Mouse (Mus musculus) liver, adult 2 months (tissue): Measurements from ENCODE around the gene Vrk1. TPM values are rescaled to one million over a fixed set of nuclear protein-coding genes. Genes with fewer than 3 reads are reported as not detected.

Experiments used
- DNase-seq: peaks from one replicate; pipeline ENCODE4 v3.0.0-alpha.2; 2011; ENCODE audit warnings: low read depth, low spot score; ENCODE audit errors: extremely low read depth
- H3K27ac ChIP-seq: fragments of 200-500 bp; replicated peaks from 2 replicates; pipeline ENCODE4 v1.5.1; 2012; ENCODE audit warnings: low read depth, mild to moderate bottlenecking, control low read depth, inconsistent platforms, low read length; ENCODE audit not compliant: insufficient read depth
- H3K27me3 ChIP-seq: fragments of 200-500 bp; 2 replicates; pipeline ENCODE4 v1.6.1; 2012; ENCODE audit warnings: mild to moderate bottlenecking, moderate library complexity, low read length, inconsistent platforms; ENCODE audit not compliant: control insufficient read depth, insufficient read depth
- H3K36me3 ChIP-seq: fragments of 200-500 bp; 2 replicates; pipeline ENCODE4 v1.6.1; 2012; ENCODE audit warnings: low read length, inconsistent platforms; ENCODE audit not compliant: control insufficient read depth, insufficient read depth
- H3K4me1 ChIP-seq: fragments of 200-500 bp; 2 replicates; pipeline ENCODE4 v1.6.1; 2011; ENCODE audit warnings: low read length; ENCODE audit not compliant: control insufficient read depth, insufficient read depth
- H3K4me3 ChIP-seq: fragments of 200-500 bp; 2 replicates; pipeline ENCODE4 v1.5.1; 2011; ENCODE audit warnings: low read depth, mild to moderate bottlenecking, control low read depth, low read length, moderate library complexity; ENCODE audit not compliant: insufficient read depth
- H3K79me2 ChIP-seq: fragments of 200-500 bp; 2 replicates; pipeline ENCODE4 v1.6.1; 2012; ENCODE audit warnings: inconsistent platforms, mild to moderate bottlenecking, low read length, moderate library complexity; ENCODE audit not compliant: control insufficient read depth, insufficient read depth
- H3K9ac ChIP-seq: fragments of 200-500 bp; 2 replicates; pipeline ENCODE4 v1.6.1; 2012; ENCODE audit warnings: low read depth, mild to moderate bottlenecking, control low read depth, inconsistent platforms, low read length
- CTCF ChIP-seq: fragments of 200-500 bp; IDR thresholded peaks from 2 replicates; pipeline ENCODE4 v1.5.1; 2011; ENCODE audit warnings: low read depth, low read length, control low read depth
- POLR2A ChIP-seq: fragments of 200-500 bp; IDR thresholded peaks from 2 replicates; pipeline ENCODE4 v1.6.1; 2011; ENCODE audit warnings: low read length, control low read depth; ENCODE audit not compliant: insufficient read depth; ENCODE audit errors: extremely low read depth
- WGBS: fragments of 180-500 bp; shearing (Covaris S2); methylation state at CpG from one replicate; pipeline ENCODE4 v1.1.7; 2018; 5-methylcytosine and 5-hydroxymethylcytosine counted together
- polyA plus RNA-seq: library from polyadenylated mRNA; depleted of rRNA; stranded (reverse); fragments of >200 nt; gene quantifications from 2 replicates; pipeline ENCODE4 v1.2.3, GENCODE M21; 2012; rRNA removed
- total RNA-seq: library from RNA; depleted of rRNA; stranded (reverse); fragments of >200 nt; gene quantifications from 2 replicates; pipeline ENCODE4 v1.2.3, GENCODE M21; 2014; rRNA removed

Gene Vrk1
- total RNA-seq (5.4 and 6.3 TPM in 2 replicates), polyA plus RNA-seq (1.7 and 1.8 TPM in 2 replicates)

DNA sequence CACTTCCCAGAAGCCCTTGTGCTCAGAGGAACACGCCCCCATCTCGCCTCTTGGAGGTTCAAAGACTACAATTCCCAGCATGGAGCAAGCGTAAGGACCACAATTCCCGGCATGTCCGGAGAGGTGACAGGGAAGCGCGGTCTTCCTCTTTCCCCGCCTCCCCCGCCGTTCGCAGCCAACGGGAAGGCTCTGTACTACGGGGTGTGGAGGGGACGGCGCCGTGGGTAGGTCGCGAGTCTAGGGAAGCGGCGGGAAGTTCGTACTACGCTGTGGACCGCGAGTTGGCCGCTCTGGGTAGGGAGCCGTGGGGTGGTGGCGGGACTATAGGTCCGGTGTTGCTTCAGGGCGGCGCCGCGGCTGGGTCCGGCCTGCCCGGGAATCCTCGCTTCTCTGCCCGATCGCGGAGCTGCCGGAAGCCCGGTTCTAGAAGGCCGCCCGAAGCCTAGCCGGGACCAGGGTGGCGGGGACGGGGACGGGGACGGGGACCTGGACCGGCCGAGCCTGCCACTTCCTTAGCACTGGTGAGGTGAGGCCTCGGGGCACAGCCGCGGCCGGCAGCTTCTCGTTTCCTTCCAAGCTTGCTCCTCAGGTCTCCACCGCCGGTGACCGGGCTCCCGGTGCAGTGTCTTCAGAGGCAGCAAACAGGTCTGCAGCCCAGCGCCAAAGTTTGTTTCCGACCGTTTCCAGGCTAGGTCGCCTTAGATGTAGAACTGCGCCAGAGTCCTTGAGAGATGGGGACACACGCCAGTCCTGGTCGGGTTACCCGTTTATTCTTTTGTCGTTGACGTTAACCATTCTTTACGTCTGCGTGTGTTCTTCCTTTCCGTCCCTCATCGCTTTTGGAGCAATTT, at the start of gene Vrk1:
Gene Vrk1, plus strand, starts transcription at position 164 of the 851 bp plus-strand sequence.
- Histone ChIP-seq H3K36me3 (no peaks in the 10 kb centered on the region), H3K4me3 (peak within 1 kb of the TSS; percentile 70), H3K27ac (no peak within 1 kb of the TSS), H3K27me3 (no peaks in the 10 kb centered on the region), H3K9ac (peak within 1 kb of the TSS; percentile 66), H3K4me1 (no peaks in the 10 kb centered on the region; the same call in 1 of the 2 replicates), H3K79me2 (peaks cover 5% of the 10 kb centered on the region; the same call in 1 of the 2 replicates)
- under 1% methylated on average over 72 of the region's 72 CpGs for WGBS
- no peak for TF ChIP-seq POLR2A
- TF ChIP-seq CTCF, result no peak
- DNase-seq, result peak; percentile 99

DNA sequence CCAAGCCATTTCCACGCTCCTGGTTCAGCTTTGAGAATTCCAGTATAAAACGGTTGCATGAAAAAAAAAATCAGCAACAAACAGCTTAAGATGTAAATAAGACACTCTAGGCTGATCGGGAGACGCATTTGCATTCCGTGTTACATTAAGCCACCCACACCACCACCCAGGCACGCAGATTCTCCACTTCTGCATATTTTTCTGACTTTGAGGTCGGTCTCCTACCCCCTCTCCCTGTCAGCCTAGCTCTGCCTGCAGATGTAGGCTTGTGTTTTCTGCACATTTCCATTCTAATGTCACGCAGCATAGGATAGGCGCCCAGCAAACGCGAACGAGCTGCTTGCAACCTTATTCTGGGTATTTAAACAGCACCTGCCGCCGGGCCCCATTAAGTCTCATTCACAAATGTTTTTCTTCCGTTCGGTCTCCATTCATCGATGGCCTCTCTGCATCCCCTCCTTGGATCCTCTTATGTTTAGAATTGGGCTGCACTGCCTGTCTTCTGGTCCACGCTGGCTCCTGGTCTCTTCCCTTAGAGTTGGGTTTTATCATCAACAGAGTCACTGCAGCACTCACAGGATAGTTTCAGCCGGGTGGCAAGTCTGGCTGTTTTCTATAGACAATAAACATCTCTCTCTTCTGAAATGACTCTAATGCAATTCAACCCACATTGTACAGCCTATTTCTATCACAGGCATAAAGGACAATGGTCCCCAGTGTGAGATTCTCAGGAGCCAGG, 49.3 kb upstream of the Vrk1 start:
- Histone ChIP-seq H3K4me1 (no peaks in the 10 kb centered on the region), H3K27me3 (no peaks in the 10 kb centered on the region)
- WGBS, result 27% methylated on average over 19 of the region's 19 CpGs

GRCm38 (mm10) chr12:105961667-105962066, 48.4 kb upstream of the Vrk1 start:
- no peak overlapping the region for H3K4me3 ChIP-seq
- DNase-seq, result no peak
- 16% methylated on average over 12 of the region's 12 CpGs for WGBS
- no peaks in the 10 kb centered on the region for H3K4me1 ChIP-seq
- no peaks in the 10 kb centered on the region for H3K36me3 ChIP-seq
- H3K27ac ChIP-seq, result no peak overlapping the region
- no peaks in the 10 kb centered on the region for H3K79me2 ChIP-seq
- no peaks in the 10 kb centered on the region for H3K27me3 ChIP-seq
- H3K9ac ChIP-seq, result no peak overlapping the region
- TF ChIP-seq POLR2A (no peak), CTCF (no peak)

More for the DNA sequence above, 49.3 kb upstream of the Vrk1 start:
- Histone ChIP-seq H3K36me3 (no peaks in the 10 kb centered on the region), H3K4me3 (no peak overlapping the region), H3K27ac (no peak overlapping the region), H3K79me2 (no peaks in the 10 kb centered on the region), H3K9ac (no peak overlapping the region)
- TF ChIP-seq POLR2A, result no peak
- TF ChIP-seq CTCF, result no peak
- no peak for DNase-seq

DNA sequence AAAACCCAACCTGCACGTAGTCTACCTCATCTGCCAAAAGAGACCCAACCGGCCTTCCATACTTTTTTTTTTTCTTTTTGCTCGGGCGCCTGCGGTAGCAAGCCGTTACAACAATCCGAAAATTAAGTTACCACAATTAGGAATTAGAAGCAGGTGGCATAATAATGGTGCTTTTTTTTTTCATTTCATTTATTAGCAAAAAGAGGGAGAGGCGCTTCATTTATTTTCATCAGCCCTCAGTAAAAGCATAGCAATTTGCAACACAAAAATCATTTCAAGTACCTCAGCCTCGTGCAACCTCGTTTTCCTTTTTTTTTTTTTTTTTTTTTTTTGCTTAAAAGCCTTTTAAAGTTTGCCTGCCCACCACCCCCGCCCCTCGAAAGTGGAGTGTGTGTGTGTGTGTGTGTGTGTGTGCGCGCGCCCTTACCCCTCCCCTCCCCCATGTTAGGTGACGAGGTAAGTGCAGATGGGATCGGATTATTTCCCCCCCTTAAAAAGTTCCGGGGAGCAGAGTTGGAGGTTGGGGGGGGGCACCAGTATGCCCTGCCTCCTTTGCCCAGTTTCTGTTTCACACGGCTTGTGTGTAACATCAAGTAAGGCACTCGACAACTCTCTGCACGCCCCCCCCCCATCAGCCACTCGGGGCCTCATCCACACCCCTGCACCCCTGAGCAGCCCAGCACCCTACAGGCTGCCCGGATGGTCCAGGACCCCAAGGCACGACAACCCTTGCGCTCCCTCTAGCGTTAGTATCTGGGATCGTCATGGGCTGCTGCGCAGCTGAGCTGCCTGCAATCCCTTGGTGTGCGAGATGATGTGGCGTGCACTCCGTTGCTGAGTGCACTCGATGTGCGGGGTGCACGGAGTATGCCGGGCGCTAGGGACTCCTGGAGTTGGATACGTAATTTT, 47.7 kb upstream of the Vrk1 start:
- peak overlapping the region; percentile 70 for H3K4me3 ChIP-seq
- H3K9ac ChIP-seq, result peak overlapping the region; percentile 45; the same call in 1 of the 2 replicates
- H3K27ac ChIP-seq, result no peak overlapping the region
- no peaks in the 10 kb centered on the region for H3K36me3 ChIP-seq
- peak; percentile 30 for DNase-seq
- WGBS, result 4% methylated on average over 37 of the region's 37 CpGs
- H3K79me2 ChIP-seq, result no peaks in the 10 kb centered on the region
- no peaks in the 10 kb centered on the region for H3K27me3 ChIP-seq
- peak; percentile 97 for TF ChIP-seq CTCF
- no peak for TF ChIP-seq POLR2A
- H3K4me1 ChIP-seq, result no peaks in the 10 kb centered on the region

DNA sequence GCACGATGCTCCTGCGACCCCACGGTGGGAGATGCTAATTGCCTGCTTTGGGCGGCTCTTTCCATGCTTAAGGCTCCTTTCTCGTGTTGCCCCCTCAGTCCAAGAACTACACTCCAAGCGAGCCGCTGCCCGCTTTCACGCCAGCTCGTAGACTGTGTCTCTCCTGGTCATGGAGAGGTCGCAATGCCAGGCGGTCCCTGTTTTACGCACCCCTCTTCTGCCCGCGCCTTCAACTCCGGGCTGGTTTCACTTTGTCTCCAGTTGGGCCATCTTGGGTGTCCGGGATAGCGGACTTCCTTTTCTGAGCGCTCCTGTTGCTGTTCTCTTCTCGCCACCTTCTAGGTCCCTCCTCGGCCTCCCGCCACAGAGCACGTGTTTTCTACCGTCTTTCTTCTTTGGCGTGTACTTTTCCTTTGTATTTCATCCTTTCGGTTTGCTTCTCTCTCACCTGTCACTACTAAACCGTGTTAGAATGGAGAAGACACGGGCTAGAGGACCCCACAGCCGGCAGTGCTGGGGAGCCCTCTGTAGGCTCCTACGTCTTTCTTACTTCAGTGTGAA, 46.9 kb upstream of the Vrk1 start:
- peak overlapping the region; percentile 45; the same call in 1 of the 2 replicates for H3K9ac ChIP-seq
- no peak overlapping the region for H3K27ac ChIP-seq
- DNase-seq, result no peak
- no peak for TF ChIP-seq POLR2A
- TF ChIP-seq CTCF, result no peak
- H3K4me1 ChIP-seq, result no peaks in the 10 kb centered on the region
- H3K79me2 ChIP-seq, result no peaks in the 10 kb centered on the region
- peak overlapping the region; percentile 70 for H3K4me3 ChIP-seq
- H3K27me3 ChIP-seq, result peaks cover 3% of the 10 kb centered on the region; the same call in 1 of the 2 replicates
- WGBS, result 4% methylated on average over 30 of the region's 30 CpGs
- no peaks in the 10 kb centered on the region for H3K36me3 ChIP-seq
